Mouse (Mus musculus) layer of hippocampus, adult 9-11 months (tissue): ENCODE data around the gene Rfx4.

Source experiments
- DNase-seq: peaks from one replicate; pipeline ENCODE4 v3.0.0; 2022

Rfx4 gene

GRCm38 (mm10) chr10:84871921-84872320 is 116.1 kb downstream of the Rfx4 start:
- no peak for DNase-seq

DNA sequence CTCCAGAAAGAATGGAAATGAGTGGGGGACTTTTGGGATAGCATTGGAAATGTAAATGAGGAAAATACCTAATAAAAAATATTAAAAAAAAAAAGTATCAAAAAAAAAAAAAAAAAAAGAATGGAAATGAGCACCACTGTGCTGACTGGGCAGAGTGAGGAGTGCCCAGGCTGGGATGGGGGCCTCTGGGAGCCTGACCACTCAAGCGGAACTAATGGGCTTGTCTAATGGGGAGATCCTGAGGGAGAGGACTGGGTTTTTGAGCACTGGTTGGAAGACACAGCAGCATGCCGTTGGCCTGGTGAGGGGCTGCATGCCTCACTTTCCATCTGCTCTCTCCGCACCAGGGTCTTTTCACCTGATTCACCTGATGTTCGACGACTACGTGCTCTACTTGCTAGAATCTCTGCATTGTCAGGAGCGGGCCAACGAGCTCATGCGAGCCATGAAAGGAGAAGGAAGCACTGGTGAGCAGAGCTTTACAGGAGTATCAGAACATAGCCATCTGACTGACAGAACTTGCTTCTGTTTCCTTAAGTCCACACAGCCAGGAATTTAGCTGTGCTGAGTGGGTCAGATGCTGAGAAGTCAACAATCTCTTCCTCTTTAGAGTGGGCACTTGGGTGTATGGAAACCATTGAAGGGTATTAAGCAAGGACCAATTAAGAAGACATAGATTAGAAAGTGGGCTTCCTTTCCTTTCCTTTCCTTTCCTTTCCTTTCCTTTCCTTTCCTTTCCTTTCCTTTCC is 124.1 kb downstream of the Rfx4 start:
- no peak for DNase-seq

DNA sequence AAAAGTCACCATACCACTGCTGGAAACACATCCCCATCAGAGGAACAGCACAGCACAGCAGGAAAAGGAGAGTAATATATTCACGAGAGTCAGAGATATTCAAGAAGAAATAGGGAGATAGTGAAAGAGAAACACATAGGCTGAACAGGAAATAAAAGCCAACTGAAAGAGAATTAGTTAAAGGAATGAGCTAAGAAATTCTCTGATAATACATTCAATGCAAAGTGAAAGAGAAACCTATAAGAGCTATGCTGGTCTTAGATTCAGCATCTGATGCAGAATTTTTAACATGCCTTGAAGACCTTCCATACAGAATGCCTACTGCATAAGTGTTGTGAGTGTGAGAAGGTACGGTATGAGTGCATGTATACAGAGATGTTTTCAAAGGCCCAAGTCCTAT is 126.7 kb downstream of the Rfx4 start:
- no peak for DNase-seq

GRCm38 (mm10) chr10:84885341-84885884 is 129.6 kb downstream of the Rfx4 start:
- DNase-seq: no peak

GRCm38 (mm10) chr10:84886221-84886627 is 130.4 kb downstream of the Rfx4 start:
- no peak for DNase-seq

- DNase-seq: no peak
These were observed 130.9 kb downstream of the Rfx4 start for GRCm38 (mm10) chr10:84886785-84887184.

DNA sequence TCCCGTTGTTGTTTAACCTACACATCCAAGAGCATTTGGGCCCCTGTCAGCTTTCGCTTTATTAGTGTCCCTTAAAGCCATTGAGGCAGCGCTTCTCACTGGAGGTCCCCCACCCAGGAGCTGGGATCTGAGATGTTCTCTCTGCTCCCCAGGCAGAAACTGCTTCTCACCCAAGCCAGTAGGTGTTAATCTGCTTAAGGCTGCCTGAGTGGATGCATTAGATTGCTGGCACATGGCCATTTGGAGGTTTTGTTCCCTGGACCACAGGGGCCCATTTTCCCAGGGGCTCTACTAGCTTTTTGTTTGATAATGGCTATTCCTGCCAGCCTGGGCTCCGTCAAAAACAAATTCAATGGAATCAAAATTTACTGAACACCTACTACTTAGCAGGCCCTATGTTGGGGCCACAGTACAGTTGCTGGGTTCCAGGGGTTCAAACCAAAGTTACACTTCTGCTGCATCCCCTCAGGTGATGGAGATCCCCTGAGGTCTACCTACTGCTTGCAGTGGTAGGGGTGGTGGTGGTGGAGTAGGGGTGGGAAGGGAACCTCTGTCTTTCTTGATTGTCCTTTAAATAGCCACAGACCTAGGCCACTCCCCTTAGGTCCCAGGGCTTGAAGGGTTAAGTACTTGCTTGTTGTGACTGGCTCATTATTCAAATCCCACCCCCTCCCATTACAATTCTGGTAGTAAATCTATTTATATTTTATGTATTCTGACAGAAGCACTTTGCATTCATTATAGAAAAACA is 133.4 kb downstream of the Rfx4 start:
- no peak for DNase-seq

- no peak for DNase-seq
These were observed 140.0 kb downstream of the Rfx4 start for GRCm38 (mm10) chr10:84895810-84896358.

DNA sequence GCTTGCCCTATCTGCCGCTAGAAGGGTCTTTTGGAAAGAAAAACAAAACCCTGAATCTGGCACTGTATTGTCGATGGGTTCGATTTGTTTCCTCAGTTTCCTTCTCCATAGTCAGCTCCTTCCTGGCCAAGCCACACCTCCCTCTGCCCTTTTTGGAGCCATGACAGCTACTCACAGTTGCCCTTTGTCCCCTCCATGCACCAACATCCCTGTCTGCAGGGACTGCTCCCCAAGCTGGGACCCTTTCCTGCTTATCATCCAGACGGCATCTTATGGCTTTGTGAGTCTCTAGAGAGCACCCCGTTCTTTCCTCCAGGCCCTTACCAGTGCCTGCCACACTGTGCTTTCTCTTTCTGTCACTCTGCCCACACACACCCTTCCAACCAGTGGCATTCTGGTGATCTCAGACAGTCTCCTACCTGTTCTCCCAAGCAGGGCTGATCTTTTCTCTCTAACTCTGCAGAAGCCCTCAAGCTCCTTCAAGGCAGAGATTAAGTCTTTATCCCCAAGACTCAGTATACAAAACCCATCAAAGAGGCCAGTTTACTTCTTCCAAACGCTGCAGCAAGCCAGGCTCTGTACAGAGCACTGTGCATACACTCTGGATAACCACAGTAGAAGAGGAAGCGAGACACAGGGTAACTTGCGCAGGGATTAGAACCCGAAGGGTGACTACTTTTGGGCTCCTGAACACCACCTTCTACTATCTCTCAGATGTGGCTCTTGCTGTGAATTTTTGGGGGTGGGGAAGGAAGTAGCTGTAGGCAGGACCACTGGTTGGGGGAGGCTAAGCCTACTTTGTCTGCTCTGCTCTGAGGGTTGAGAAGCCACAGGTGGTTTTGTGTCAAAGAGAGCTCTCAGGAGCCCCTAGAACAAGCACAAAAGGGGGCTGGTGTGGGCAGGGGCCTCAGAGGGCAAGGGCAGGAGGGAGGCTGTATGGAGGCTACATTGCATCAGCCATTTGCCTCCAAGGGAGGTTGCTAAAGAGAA is 141.4 kb downstream of the Rfx4 start:
- no peak for DNase-seq

GRCm38 (mm10) chr10:84898144-84898979 is 142.5 kb downstream of the Rfx4 start:
- no peak for DNase-seq

- no peak for DNase-seq
These were observed 145.8 kb downstream of the Rfx4 start for GRCm38 (mm10) chr10:84901676-84902075.

DNA sequence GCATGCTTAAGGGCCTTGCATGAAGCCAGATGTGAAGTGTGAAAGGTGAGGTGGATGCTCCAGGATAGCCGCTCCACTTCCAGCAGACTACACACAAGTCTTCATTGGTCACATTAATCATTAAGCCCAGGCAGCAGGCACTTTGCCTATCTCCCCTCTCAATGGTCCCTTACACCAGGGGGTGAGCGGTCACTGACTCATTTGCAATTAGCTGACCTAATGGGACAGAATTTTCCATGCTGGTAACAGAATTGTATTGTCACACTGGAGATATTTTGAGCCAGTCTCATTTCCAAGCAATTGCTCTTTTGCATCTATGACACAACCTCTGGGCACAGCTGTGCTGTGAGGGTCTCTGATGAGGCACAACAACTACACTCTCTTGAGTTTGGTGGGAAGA is 146.4 kb downstream of the Rfx4 start:
- DNase-seq: peak; percentile 33

DNA sequence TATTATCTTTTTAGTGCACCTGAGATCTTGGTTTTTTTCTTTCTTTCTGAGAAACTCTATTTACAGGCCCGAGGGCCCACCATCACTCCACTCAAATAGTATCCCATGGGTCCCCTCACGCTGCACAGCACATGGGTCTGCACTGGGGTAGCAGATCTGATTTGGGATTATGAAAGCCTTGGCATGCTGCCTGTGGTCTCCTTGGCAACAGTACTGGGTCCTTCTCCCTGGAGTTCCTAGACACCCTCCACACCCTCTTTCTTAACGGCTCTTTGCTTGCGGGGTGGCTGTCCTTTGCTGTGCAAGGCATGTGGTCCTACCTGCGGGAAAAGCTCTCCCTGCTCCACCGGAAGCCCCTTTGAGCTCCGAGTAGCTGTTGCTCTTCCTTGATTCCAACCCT is 147.4 kb downstream of the Rfx4 start:
- DNase-seq: peak; percentile 39

DNA sequence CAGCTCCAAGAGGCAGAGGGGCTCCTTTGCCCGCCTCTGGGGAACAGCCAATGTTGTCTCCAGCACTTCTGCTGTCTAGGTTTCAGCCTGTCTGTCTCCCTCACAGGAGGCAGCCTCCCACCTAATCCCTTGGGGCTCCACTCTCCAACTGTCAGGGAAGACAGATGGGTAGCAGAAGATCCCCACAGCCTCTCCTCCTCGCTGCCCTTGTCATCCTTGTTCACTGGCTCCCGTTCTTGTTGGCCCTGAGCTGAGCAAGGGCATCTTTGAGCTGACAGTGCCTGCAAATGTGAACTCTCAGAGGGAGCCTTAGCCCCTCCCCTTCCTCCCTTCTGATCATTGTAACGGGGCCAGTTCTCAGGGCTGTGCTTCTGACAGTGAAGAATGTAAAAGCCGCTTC is 147.9 kb downstream of the Rfx4 start:
- DNase-seq: peak; percentile 44

- DNase-seq: no peak
These were observed 151.0 kb downstream of the Rfx4 start for GRCm38 (mm10) chr10:84906895-84907294.

- no peak for DNase-seq
These were observed 152.1 kb downstream of the Rfx4 start for GRCm38 (mm10) chr10:84908006-84908405.

GRCm38 (mm10) chr10:84908471-84908870 is 152.6 kb downstream of the Rfx4 start:
- DNase-seq: no peak

DNA sequence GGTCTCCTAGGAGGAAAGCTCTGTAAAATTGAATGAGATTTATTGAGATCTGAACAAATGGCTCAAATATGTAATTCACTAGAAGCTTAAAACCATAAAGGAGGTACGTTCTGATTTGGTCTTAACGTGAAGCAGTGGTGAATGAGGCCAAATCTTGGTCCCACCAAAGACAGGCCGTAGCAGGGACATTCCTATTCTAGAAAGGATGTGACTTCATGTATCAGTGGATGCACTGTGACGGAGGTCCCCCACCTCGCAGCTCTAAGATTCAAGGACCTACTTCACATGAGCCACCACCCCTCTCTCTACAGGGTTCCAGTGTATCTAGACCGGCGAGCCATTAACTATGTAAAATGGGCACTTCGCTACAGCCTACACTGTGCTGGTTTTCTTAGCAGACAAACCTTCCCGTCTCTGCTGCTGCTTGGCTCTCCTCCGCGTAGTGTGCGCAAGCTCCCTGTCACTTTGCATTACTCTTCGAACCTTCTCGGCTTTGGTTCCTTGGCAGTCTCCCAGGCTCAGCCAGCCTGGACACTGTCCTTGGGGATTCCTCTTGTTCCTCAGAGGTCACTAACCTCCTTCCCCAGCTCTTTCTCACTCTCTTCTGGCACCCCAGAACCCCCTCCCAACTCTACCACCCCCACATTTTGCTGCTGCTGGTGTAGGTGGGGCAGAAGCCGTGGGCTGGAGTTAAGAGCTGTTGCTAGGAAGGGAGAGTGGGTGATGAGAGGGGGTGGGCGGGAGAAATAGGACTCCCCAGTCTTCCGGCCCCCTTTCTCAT is 153.3 kb downstream of the Rfx4 start:
- peak; percentile 29 for DNase-seq

- DNase-seq: no peak
These were observed 154.3 kb downstream of the Rfx4 start for GRCm38 (mm10) chr10:84910194-84910593.

DNA sequence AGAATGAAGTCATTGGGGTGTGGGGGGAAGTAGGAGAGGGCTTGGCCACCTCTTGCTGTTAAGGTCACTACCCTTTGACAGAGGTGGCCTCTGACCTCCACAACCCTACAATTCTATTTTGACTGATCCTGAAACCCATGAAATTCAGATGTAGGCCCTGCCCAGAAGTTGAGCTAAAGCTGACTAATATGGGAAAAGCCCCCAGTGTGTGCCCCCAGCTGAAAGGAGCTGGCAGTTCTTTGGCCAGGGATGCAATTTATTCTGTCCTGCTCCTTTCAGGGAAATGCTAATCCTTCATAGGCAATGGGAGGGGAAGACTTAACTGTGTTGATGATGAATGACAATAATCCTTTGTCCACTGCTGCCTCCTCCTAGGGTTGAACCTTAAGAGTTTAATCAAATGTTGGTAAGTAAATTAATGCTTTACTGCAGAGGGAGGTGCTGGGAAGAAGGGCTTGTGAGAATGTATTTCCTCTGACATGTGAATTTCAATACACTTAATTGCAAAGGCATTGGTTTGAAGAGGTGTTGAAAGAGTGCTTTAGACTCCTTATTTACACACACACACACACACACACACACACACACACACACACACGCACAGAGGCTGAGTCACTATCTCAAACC is 155.0 kb downstream of the Rfx4 start:
- no peak for DNase-seq
